Mouse (Mus musculus) heart, embryonic 16.5 days (tissue): ENCODE measurements around the gene Gm38392. TPM values are rescaled to one million over a fixed set of nuclear protein-coding genes. Genes with fewer than 3 reads are reported as not detected.
"Not testable (repeated sequence)": the region's sequence is repeated elsewhere in the genome, so short reads cannot be mapped to it uniquely, and the experiment has no call there.

Source experiments
- ATAC-seq: fragments of 200-750 bp; cut with Nextera tagmentation; replicated peaks from 2 replicates; pipeline ENCODE4 v1.8.0; 2017; ENCODE audit warnings: moderate number of reproducible peaks; ENCODE audit not compliant: insufficient read depth, low FRiP score; ENCODE audit errors: extremely low read depth
- H3K27ac ChIP-seq: fragments of 300-500 bp; sonication (generic); 2 replicates; pipeline ENCODE4 v1.5.1; 2014; ENCODE audit warnings: mild to moderate bottlenecking, low read length, control low read depth, moderate library complexity
- H3K27me3 ChIP-seq: fragments of 300-500 bp; sonication (generic); 2 replicates; pipeline ENCODE4 v1.6.1; 2014; ENCODE audit warnings: low read length, mixed read lengths; ENCODE audit not compliant: control insufficient read depth, insufficient read depth
- H3K36me3 ChIP-seq: fragments of 300-500 bp; sonication (generic); 2 replicates; pipeline ENCODE4 v1.6.1; 2014; ENCODE audit not compliant: control insufficient read depth, insufficient read depth
- H3K4me1 ChIP-seq: fragments of 300-500 bp; sonication (generic); 2 replicates; pipeline ENCODE4 v1.6.1; 2014; ENCODE audit warnings: low read length, mixed read lengths; ENCODE audit not compliant: control insufficient read depth, insufficient read depth
- H3K4me2 ChIP-seq: fragments of 300-500 bp; sonication (generic); 2 replicates; pipeline ENCODE4 v1.6.1; 2014; ENCODE audit warnings: low read depth, mild to moderate bottlenecking, control low read depth, low read length
- H3K4me3 ChIP-seq: fragments of 300-500 bp; sonication (generic); 2 replicates; pipeline ENCODE4 v1.5.1; 2014; ENCODE audit warnings: mild to moderate bottlenecking, control low read depth, low read length
- H3K9ac ChIP-seq: fragments of 300-500 bp; sonication (generic); 2 replicates; pipeline ENCODE4 v1.6.1; 2014; ENCODE audit warnings: low read length, control low read depth
- H3K9me3 ChIP-seq: fragments of 300-500 bp; sonication (generic); replicated peaks from 2 replicates; pipeline ENCODE4 v1.6.1; 2016; ENCODE audit warnings: low read length; ENCODE audit not compliant: control insufficient read depth
- WGBS: fragments of 180-500 bp; shearing (Covaris S2); extraction: QIAGEN DNeasy Blood & Tissue Kit; methylation state at CpG from one replicate; pipeline ENCODE4 v1.1.7; 2014; 5-methylcytosine and 5-hydroxymethylcytosine counted together
- polyA plus RNA-seq: library from polyadenylated mRNA; unstranded; fragments of >200 nt; fragmentation: Nextera tagmentation; extraction: Ambion mirVana; gene quantifications from 2 replicates; pipeline ENCODE4 v1.2.1, GENCODE M21; 2015

Gene Gm38392
- polyA plus RNA-seq, 1 experiment from 2014 or later, result not detected

DNA sequence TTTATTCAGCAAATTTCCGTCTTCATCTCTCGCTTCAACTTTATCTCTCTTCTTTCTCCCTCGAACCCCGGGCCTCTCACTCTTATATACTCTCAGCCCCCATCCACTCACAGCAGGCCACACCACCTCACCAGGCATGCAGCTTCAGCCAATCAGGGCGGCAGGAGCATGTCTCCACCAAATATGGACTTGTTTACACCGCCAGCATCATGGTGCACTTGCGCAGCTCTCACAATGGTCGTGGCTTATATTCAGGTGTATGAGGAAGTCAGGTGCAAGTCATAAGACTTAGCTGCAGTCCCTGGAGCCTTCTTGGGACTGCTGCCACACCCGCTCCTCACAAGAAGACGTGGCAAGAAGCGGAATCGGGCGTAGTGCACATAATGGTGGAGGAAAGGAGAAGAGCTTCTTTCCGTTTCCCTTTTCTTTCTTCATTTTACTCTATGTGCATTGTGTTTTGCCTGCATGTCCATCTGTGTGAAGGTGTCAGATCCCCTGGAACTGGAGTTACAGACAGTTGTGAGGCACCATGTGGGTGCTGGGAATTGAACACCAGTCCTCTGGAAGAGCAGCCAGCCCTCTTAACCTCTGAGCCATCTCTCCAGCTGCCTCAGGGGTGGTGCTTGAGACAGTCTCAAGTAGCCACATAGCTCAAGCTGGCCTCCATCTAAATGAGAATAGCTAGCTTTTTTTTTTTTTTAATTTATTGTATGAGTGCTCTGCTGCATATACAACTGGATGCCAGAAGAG, 2.0 kb downstream of the Gm38392 start:
- H3K9me3 ChIP-seq, H3K4me3 ChIP-seq, H3K36me3 ChIP-seq, ATAC-seq, H3K4me2 ChIP-seq, H3K9ac ChIP-seq, H3K27ac ChIP-seq, H3K4me1 ChIP-seq, H3K27me3 ChIP-seq: not testable (repeated sequence)
- WGBS, result 94% methylated on average over 14 of the region's 14 CpGs

- not testable (repeated sequence) for H3K9me3 ChIP-seq, H3K36me3 ChIP-seq, H3K27me3 ChIP-seq, H3K27ac ChIP-seq, H3K4me2 ChIP-seq, ATAC-seq, H3K4me1 ChIP-seq, H3K4me3 ChIP-seq, H3K9ac ChIP-seq
- WGBS, result 67% methylated on average over 11 of the region's 11 CpGs
Measured at GRCm38 (mm10) chr3:88281141-88281916, 5.7 kb downstream of the Gm38392 start.

GRCm38 (mm10) chr3:88280035-88280434, 7.0 kb downstream of the Gm38392 start:
- no peak for ATAC-seq
- 77% methylated on average over 2 of the region's 2 CpGs for WGBS
- H3K27me3 ChIP-seq, result 0 out of 2 replicates have a peak, but pooled peaks cover 2% of the 10 kb centered on the region

DNA sequence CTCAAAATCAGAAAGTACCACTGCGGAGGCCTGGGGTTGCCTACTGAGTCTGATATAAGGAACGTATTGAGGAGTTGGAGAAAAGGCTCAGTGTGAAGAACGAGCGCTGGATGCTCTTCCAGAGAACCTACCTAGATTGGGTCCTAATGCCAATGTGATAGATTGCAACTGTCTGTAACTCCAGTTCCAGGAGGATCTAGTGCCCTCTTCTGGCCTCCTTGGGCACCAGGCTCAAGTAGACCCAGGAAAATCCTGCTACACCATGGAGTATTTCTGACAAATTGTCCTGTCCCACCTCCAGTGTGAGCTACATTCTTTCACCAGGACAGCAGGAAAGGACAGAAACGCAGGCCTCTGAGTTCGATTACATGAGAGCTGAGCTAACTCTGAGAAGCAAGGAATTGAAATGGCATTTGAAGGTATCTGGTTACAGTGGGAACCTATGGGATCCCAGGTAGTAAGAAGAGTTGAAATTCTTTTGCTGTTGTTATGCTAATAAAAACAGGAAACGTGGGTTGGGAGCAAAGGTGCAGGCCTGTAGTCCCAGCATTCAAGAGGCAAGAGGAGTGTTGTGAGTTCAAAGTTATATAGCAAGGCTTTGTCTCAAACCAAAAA, 10.4 kb downstream of the Gm38392 start:
- Histone ChIP-seq H3K36me3 (no peaks in the 10 kb centered on the region), H3K4me2 (no peak overlapping the region), H3K9ac (no peak overlapping the region), H3K27me3 (0 out of 2 replicates have a peak, but pooled peaks cover 2% of the 10 kb centered on the region), H3K9me3 (no peaks in the 10 kb centered on the region), H3K4me3 (no peak overlapping the region), H3K27ac (no peak overlapping the region), H3K4me1 (no peaks in the 10 kb centered on the region)
- WGBS, result 35% methylated on average over 7 of the region's 7 CpGs
- no peak for ATAC-seq

More at GRCm38 (mm10) chr3:88280035-88280434, 7.0 kb downstream of the Gm38392 start:
- no peaks in the 10 kb centered on the region for H3K9me3 ChIP-seq
- H3K36me3 ChIP-seq, result no peaks in the 10 kb centered on the region
- H3K4me2 ChIP-seq, result no peak overlapping the region
- no peak overlapping the region for H3K9ac ChIP-seq
- H3K4me3 ChIP-seq, result no peak overlapping the region
- no peak overlapping the region for H3K27ac ChIP-seq
- no peaks in the 10 kb centered on the region for H3K4me1 ChIP-seq

DNA sequence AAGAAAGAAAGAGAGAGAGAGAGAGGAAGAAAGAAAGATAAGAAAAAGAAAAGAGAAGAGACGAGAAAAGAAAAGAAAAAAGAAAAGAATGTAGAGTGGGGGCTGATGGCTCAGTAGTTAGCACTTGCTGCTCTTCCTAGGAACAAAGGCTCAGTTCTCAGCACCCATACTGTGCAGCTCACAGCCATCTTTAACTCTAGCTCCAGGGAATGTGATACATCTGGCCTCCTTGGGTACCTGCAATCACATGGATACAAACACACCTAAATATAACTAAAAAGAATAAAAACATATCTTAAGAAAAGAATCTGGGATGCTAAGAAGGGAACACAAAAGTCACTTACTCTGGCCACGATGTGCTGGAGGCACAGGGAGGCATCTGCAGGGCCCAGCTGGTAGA, 10.9 kb downstream of the Gm38392 start:
- Histone ChIP-seq H3K27me3 (0 out of 2 replicates have a peak, but pooled peaks cover 2% of the 10 kb centered on the region), H3K9ac (no peak overlapping the region), H3K4me2 (no peak overlapping the region), H3K36me3 (no peaks in the 10 kb centered on the region), H3K4me3 (no peak overlapping the region), H3K27ac (no peak overlapping the region), H3K9me3 (no peaks in the 10 kb centered on the region), H3K4me1 (no peaks in the 10 kb centered on the region)
- ATAC-seq, result no peak
- WGBS, result 80% methylated on average over 2 of the region's 2 CpGs

DNA sequence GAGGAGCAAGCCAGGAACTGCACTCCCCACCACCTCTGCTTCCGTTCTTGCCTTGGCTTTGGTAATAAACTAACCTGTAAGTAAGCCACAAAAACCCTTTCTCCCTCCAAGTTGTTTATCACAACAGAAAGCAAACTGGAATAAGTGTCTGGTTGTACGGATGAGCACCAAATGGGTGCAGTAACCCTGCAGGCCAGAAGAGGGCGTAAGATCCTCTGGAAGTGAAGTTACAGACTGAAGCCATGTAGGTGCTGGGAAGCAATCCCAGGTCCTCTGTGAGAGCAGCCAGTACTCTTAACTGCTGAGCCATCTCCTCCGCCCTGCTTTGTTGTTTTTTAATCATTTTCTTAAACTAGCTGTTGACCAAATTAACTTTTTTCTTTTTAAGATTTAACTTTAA, 13.0 kb downstream of the Gm38392 start:
- Histone ChIP-seq H3K4me3 (no peak overlapping the region), H3K9me3 (no peaks in the 10 kb centered on the region), H3K36me3 (no peaks in the 10 kb centered on the region), H3K9ac (no peak overlapping the region), H3K4me2 (no peak overlapping the region), H3K27me3 (0 out of 2 replicates have a peak, but pooled peaks cover 2% of the 10 kb centered on the region), H3K27ac (no peak overlapping the region), H3K4me1 (no peaks in the 10 kb centered on the region)
- no peak for ATAC-seq
- WGBS, result 97% methylated on average over 4 of the region's 4 CpGs

DNA sequence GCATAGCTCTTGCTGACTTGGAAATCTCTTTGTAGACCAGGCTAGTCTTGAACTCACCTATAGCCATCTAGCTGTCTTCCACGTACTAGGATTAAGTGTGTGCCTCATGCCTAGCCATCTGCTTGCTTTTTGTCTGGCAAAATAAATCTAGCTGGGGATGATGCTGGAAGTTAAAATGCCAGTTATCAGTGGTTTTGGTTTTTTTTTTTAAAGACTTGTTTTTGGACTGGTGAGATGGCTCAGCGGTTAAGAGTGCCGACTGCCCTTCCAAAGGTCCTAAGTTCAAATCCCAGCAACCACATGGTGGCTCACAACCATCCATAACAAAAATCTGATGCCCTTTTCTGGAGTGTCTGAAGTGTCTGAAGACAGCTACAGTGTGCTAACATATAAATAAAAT, 15.2 kb downstream of the Gm38392 start:
- ATAC-seq, result no peak
- Histone ChIP-seq H3K9me3 (no peaks in the 10 kb centered on the region), H3K9ac (no peak overlapping the region), H3K4me1 (no peaks in the 10 kb centered on the region), H3K27me3 (no peaks in the 10 kb centered on the region), H3K36me3 (no peaks in the 10 kb centered on the region), H3K4me3 (no peak overlapping the region), H3K27ac (no peak overlapping the region), H3K4me2 (no peak overlapping the region)
- WGBS, result 81% methylated on average over 3 of the region's 3 CpGs

- H3K9ac ChIP-seq, H3K4me1 ChIP-seq, H3K4me2 ChIP-seq, H3K36me3 ChIP-seq, H3K27ac ChIP-seq, H3K4me3 ChIP-seq, ATAC-seq, H3K27me3 ChIP-seq, H3K9me3 ChIP-seq: not testable (repeated sequence)
- WGBS, result 80% methylated on average over 2 of the region's 2 CpGs
Measured at GRCm38 (mm10) chr3:88271298-88271697, 15.7 kb downstream of the Gm38392 start.

DNA sequence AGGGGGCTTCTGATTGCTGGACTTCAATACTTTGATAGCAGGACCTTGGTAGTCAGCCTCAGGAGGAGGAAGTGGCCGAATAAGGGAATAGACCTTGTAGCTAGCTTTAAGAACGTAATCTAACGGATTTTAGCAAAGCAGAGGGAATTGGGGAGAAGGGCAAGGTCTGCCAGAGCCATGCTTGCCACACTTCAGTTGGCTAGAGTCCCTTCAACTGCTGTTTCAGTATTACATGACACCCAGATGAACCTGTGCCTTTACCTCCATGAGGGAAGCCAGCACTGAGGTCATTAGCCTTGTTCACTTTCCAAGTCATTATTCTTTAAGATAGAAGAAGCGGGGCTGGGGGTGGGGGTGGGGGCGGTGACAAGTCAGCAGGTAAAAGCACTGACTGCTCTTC, 18.0 kb downstream of the Gm38392 start:
- no peaks in the 10 kb centered on the region for H3K4me1 ChIP-seq
- H3K4me3 ChIP-seq, result no peak overlapping the region
- no peaks in the 10 kb centered on the region for H3K36me3 ChIP-seq
- H3K9me3 ChIP-seq, result no peaks in the 10 kb centered on the region
- ATAC-seq, result no peak
- H3K9ac ChIP-seq, result no peak overlapping the region
- no peak overlapping the region for H3K4me2 ChIP-seq
- no peak overlapping the region for H3K27ac ChIP-seq
- no peaks in the 10 kb centered on the region for H3K27me3 ChIP-seq
- 83% methylated on average over 5 of the region's 5 CpGs for WGBS
